Mouse (Mus musculus): Measurements from ENCODE around the gene Phldb2.

- TF ChIP-seq ZNF384 (IDR thresholded peaks at IDR 0.05; ENCODE audit: low read depth, low read length) (no peak), MXI1 (IDR thresholded peaks at IDR 0.05; ENCODE audit: low read depth, low read length) (no peak), POLR2A (IDR thresholded peaks at IDR 0.05; ENCODE audit: control insufficient read depth in 1 of 2, insufficient read depth in 1 of 2, low read depth in 1 of 2, low read length in 2 of 2, poor library complexity in 1 of 2) (no peak), RAD21 (IDR thresholded peaks at IDR 0.05; ENCODE audit: low read depth, low read length) (no peak), CTCF (IDR thresholded peaks at IDR 0.05 in 2 of 3, conservative IDR thresholded peaks at IDR 0.05 in 1 of 3; ENCODE audit: control insufficient read depth in 1 of 3, insufficient read depth in 1 of 3, low read depth in 2 of 3, low read length in 3 of 3, poor library complexity in 1 of 3, severe bottlenecking in 1 of 3) (no peak), ZMIZ1 (IDR thresholded peaks at IDR 0.05; ENCODE audit: low read depth, low read length) (no peak), TCF12 (IDR thresholded peaks at IDR 0.05; ENCODE audit: low read depth, low read length) (no peak), NRF1 (IDR thresholded peaks at IDR 0.05; ENCODE audit: insufficient read depth, low read depth, low read length, poor library complexity, severe bottlenecking) (no peak), MYC (IDR thresholded peaks at IDR 0.05; ENCODE audit: low read depth, low read length) (no peak), EP300 (IDR thresholded peaks at IDR 0.05; ENCODE audit: low read depth in 1 of 2, low read length in 2 of 2) (no peak), USF2 (IDR thresholded peaks at IDR 0.05; ENCODE audit: borderline replicate concordance in 1 of 2, insufficient read depth in 1 of 2, low read depth in 1 of 2, low read length in 2 of 2) (no peak), E2F4 (IDR thresholded peaks at IDR 0.05; ENCODE audit: borderline replicate concordance, low read depth, low read length) (no peak)
Observed at GRCm38 (mm10) chr16:45762859-45763505, 190.4 kb downstream of the Phldb2 start.
